Mouse (Mus musculus): ENCODE measurements around the gene Gucd1. TPM values are rescaled to one million over a fixed set of nuclear protein-coding genes. Genes with fewer than 3 reads are reported as not detected.
A peak's percentile ranks its signal among the peaks of the same experiment; 100 is the strongest.

The Gucd1 gene
- polyA plus RNA-seq, 1 experiment from 2014 or later = 24.0 TPM

DNA sequence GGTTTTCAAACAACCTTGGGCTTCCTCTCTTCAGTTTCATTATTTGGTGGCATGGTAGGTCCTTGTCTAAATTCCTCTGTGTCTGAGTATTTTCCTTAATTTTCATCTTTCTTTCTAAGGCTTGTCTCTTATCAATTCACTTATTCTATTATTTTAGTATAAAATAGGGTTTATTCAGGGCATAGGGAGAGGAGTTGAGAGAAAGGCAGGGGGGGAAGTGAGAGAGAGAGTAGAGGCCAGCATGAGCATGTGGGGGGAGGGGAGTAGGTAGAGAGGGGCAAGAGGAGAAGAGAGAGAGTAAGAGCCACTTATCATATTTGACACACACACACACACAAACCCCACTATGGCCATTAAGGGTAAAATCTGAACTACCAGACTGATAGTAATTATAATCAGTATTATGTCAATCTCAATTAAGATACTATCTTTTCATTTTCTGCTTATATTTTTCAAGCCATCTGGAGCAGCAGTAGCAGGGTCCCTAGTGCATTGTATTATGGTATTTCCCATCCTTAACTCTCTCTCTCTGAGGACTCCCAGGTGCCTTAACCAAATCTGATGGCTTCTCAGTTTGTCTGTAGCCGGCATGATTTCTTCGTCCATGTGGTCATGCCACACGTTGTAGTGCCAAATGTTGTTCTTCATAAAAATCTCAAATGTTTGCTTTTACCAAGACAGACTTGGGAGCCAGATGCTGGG lies 26.4 kb downstream of the Gucd1 start:
- WGBS = 84% methylated on average over 3 of the region's 3 CpGs
- Histone ChIP-seq H3K27me3 (ENCODE audit: insufficient read depth, poor library complexity, severe bottlenecking) (no peaks in the 10 kb centered on the region), H3K4me3 (no peak overlapping the region), H3K27ac (no peak overlapping the region), H3K36me3 (no peaks in the 10 kb centered on the region), H3K9me3 (no peaks in the 10 kb centered on the region), H3K4me1 (peaks cover 4% of the 10 kb centered on the region; the same call in 1 of the 2 replicates)
- no peak for DNase-seq (ENCODE audit: low spot score)

DNA sequence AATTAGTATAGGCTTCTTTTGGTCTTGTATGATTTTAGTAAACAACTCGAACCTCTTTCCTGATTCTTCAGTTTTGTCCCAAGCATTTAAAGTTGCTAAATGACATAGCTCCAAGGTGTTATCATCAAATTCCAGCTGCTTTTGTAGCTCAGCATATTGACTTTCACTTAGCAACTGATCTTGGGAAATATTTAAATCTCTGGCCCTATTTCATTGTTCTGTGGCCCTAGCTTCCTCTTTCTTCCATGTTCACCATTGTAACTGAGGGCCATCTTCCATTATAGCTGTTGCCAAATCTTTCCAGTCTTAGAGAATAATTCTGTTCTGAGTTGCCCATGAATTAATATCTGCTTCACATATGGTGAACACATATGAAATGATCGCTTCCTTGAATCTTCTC lies 27.0 kb downstream of the Gucd1 start:
- 81% methylated on average over 2 of the region's 2 CpGs for WGBS
- no peaks in the 10 kb centered on the region for H3K9me3 ChIP-seq
- peaks cover 4% of the 10 kb centered on the region; the same call in 1 of the 2 replicates for H3K4me1 ChIP-seq
- H3K27me3 ChIP-seq (ENCODE audit: insufficient read depth, poor library complexity, severe bottlenecking) = no peaks in the 10 kb centered on the region
- H3K4me3 ChIP-seq = no peak overlapping the region
- H3K36me3 ChIP-seq = no peaks in the 10 kb centered on the region
- DNase-seq (ENCODE audit: low spot score) = no peak
- no peak overlapping the region for H3K27ac ChIP-seq

DNA sequence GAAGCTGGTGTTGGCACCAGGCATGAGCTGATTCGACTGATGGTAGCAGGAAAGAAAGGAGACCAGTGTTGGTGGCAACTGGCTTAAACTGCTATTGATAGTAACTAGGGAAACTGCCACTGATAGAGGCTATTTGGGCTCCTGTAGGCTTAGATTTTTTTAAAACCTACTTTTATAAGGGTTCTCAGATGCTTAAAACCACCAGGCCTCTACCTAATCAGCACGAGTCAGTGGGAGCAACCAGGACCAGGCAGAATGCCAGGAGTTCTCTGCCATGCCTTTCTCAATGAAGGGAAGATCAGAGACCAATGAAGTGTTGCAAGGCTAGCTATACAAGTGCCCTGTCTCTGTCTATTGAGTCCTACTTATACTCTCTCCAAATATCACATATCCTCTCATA lies 28.2 kb downstream of the Gucd1 start:
- Histone ChIP-seq H3K4me3 (no peak overlapping the region), H3K4me1 (no peaks in the 10 kb centered on the region), H3K36me3 (no peaks in the 10 kb centered on the region), H3K27me3 (ENCODE audit: insufficient read depth, poor library complexity, severe bottlenecking) (no peaks in the 10 kb centered on the region), H3K27ac (no peak overlapping the region), H3K9me3 (no peaks in the 10 kb centered on the region)
- 69% methylated on average over 2 of the region's 2 CpGs for WGBS
- no peak for DNase-seq (ENCODE audit: low spot score)

GRCm38 (mm10) chr10:75487131-75487530 lies 30.6 kb downstream of the Gucd1 start:
- Histone ChIP-seq H3K27ac (no peak overlapping the region), H3K9me3 (no peaks in the 10 kb centered on the region), H3K36me3 (no peaks in the 10 kb centered on the region), H3K27me3 (ENCODE audit: insufficient read depth, poor library complexity, severe bottlenecking) (no peaks in the 10 kb centered on the region), H3K4me1 (no peaks in the 10 kb centered on the region), H3K4me3 (no peak overlapping the region)
- WGBS = 61% methylated on average over 3 of the region's 3 CpGs
- no peak for DNase-seq (ENCODE audit: low spot score)

DNA sequence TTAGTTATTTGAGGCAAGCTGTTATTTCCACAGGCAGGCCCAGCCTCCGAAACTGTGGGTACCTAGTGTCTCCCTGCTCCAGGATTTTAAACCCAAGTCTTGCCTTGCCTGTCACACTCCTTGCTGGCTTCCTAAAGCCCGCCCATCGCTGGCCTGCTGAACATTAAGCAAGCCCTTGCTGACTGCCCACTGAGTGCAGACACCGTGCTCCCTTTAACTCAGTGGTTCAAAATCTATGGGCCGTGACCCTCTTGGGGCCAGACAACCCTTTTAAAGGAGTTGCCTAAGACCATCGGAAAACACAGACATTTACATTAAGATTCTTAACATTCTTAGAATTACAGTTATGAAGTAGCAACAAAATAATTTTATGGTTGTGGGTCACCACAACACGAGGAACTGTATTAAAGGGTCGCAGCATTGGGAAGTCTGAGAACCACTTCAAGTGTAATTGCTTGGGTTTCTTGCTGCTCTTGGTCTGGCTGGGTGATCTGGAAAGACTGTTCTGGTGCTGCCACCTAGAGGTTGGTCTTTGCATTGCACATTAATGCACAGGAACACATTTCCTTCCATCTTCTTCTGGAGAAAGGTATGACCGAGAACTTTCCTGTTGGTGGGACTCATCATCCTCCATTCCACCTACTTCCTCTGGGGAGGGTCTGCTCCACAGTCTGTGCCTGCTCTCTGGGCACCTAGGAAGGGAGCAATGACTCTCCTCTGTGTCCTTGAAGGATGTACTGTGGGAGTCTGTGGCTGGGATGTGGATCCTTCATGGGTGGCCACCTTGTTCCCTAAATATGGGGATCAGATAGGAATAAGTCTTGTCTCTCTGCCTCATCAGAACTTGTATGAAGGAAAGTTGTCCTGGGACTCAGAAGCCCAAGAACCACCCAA lies 31.4 kb downstream of the Gucd1 start:
- H3K4me1 ChIP-seq = no peaks in the 10 kb centered on the region
- WGBS = 53% methylated on average over 9 of the region's 9 CpGs
- no peak overlapping the region for H3K4me3 ChIP-seq
- no peak overlapping the region for H3K27ac ChIP-seq
- DNase-seq (ENCODE audit: low spot score) = peak; percentile 83
- H3K36me3 ChIP-seq = no peaks in the 10 kb centered on the region
- no peaks in the 10 kb centered on the region for H3K9me3 ChIP-seq
- H3K27me3 ChIP-seq (ENCODE audit: insufficient read depth, poor library complexity, severe bottlenecking) = no peaks in the 10 kb centered on the region

DNA sequence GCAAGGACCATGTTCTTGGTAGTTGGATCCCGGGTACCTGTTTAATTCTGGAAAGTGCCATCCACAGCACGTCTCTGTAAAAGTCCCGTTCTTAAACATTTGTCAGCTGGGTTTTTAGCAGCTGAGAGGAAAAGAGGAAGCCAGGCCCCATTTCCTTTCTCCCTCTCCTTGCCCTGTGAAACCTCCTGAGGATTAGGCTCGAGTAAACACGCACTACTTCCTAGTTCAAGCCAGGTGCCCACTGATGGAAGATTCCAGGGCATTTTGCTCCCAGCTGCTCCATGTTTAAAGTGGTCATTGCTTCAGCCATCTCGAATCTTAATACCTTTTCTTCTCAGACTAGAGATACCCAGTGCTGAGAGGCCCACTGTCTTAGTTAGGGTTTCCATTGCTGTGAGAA lies 33.0 kb downstream of the Gucd1 start:
- no peak overlapping the region for H3K4me3 ChIP-seq
- DNase-seq (ENCODE audit: low spot score) = no peak
- no peaks in the 10 kb centered on the region for H3K4me1 ChIP-seq
- H3K36me3 ChIP-seq = no peaks in the 10 kb centered on the region
- no peaks in the 10 kb centered on the region for H3K9me3 ChIP-seq
- H3K27ac ChIP-seq = no peak overlapping the region
- 62% methylated on average over 6 of the region's 6 CpGs for WGBS
- H3K27me3 ChIP-seq (ENCODE audit: insufficient read depth, poor library complexity, severe bottlenecking) = no peaks in the 10 kb centered on the region

DNA sequence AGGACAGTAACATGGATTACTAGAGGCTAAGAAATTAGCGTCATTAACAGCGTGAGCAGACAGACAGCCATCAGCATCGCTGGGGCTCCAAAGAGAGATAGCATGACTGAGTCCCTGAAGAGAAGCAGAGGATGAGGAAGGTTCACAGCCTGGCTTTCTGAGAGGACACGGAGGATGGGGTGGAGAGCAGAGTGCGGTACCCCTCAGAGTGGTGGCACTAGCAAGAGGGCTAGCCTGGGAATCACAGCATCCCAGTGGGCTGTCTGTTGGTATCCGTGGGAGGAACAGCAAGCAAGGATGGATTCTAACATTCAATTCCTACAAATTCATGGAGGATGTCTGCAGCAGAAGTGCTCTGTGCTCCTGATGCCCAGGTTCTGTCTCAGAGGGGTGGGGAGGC lies 33.7 kb downstream of the Gucd1 start:
- Histone ChIP-seq H3K4me3 (no peak overlapping the region), H3K4me1 (no peaks in the 10 kb centered on the region), H3K9me3 (no peaks in the 10 kb centered on the region), H3K36me3 (no peaks in the 10 kb centered on the region), H3K27me3 (ENCODE audit: insufficient read depth, poor library complexity, severe bottlenecking) (no peaks in the 10 kb centered on the region), H3K27ac (no peak overlapping the region)
- DNase-seq (ENCODE audit: low spot score) = peak; percentile 68
- 80% methylated on average over 6 of the region's 6 CpGs for WGBS

- Histone ChIP-seq H3K4me3 (no peak overlapping the region), H3K4me1 (no peaks in the 10 kb centered on the region), H3K27me3 (ENCODE audit: insufficient read depth, poor library complexity, severe bottlenecking) (no peaks in the 10 kb centered on the region), H3K36me3 (no peaks in the 10 kb centered on the region), H3K27ac (no peak overlapping the region), H3K9me3 (no peaks in the 10 kb centered on the region)
- WGBS = 83% methylated on average over 11 of the region's 11 CpGs
- peak; percentile 48 for DNase-seq (ENCODE audit: low spot score)
Observed at GRCm38 (mm10) chr10:75482919-75483483, 34.8 kb downstream of the Gucd1 start.

- no peak overlapping the region for H3K27ac ChIP-seq
- 86% methylated on average over 5 of the region's 5 CpGs for WGBS
Observed at GRCm38 (mm10) chr10:75482271-75482670, 35.5 kb downstream of the Gucd1 start.

GRCm38 (mm10) chr10:75481703-75482102 lies 36.1 kb downstream of the Gucd1 start:
- no peak overlapping the region for H3K4me3 ChIP-seq
- no peak for DNase-seq (ENCODE audit: low spot score)
- WGBS = 58% methylated on average over 4 of the region's 4 CpGs
- H3K27ac ChIP-seq = no peak overlapping the region
- H3K27me3 ChIP-seq (ENCODE audit: insufficient read depth, poor library complexity, severe bottlenecking) = no peaks in the 10 kb centered on the region
- no peaks in the 10 kb centered on the region for H3K9me3 ChIP-seq
- no peaks in the 10 kb centered on the region for H3K4me1 ChIP-seq
- H3K36me3 ChIP-seq = no peaks in the 10 kb centered on the region

More at GRCm38 (mm10) chr10:75482271-75482670, 35.5 kb downstream of the Gucd1 start:
- Histone ChIP-seq H3K36me3 (no peaks in the 10 kb centered on the region), H3K9me3 (no peaks in the 10 kb centered on the region), H3K27me3 (ENCODE audit: insufficient read depth, poor library complexity, severe bottlenecking) (no peaks in the 10 kb centered on the region), H3K4me1 (no peaks in the 10 kb centered on the region), H3K4me3 (no peak overlapping the region)
- DNase-seq (ENCODE audit: low spot score) = peak; percentile 61

GRCm38 (mm10) chr10:75479955-75480354 lies 37.8 kb downstream of the Gucd1 start:
- no peaks in the 10 kb centered on the region for H3K9me3 ChIP-seq
- WGBS = 81% methylated on average over 2 of the region's 2 CpGs

DNA sequence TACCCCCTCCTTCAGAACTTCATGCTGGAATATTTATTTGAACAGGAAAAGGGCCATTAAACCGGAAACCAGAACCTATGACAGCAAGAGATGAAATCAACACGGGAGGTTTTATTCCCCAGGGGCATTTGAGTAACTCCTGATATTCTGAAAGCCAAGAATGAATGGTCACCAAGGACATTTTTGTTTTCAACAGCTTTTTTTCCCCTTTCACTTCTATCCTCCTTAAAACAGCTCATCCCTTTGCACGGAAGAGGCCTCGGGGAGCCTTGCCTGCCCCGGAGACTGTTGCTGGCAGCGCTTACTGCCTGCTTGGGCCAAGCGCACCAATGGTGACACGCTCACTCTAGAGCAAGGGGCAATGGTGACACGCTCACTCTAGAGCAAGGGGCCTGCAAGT lies 40.7 kb downstream of the Gucd1 start:
- WGBS = 85% methylated on average over 9 of the region's 9 CpGs
- no peaks in the 10 kb centered on the region for H3K36me3 ChIP-seq
- no peak for DNase-seq (ENCODE audit: low spot score)
- no peak overlapping the region for H3K4me3 ChIP-seq
- peaks cover 8% of the 10 kb centered on the region; the same call in 1 of the 2 replicates for H3K4me1 ChIP-seq
- H3K27ac ChIP-seq = no peak overlapping the region
- H3K9me3 ChIP-seq = no peaks in the 10 kb centered on the region
- no peaks in the 10 kb centered on the region for H3K27me3 ChIP-seq (ENCODE audit: insufficient read depth, poor library complexity, severe bottlenecking)

More at GRCm38 (mm10) chr10:75479955-75480354, 37.8 kb downstream of the Gucd1 start:
- Histone ChIP-seq H3K27me3 (ENCODE audit: insufficient read depth, poor library complexity, severe bottlenecking) (no peaks in the 10 kb centered on the region), H3K27ac (no peak overlapping the region), H3K4me3 (no peak overlapping the region), H3K4me1 (peaks cover 1% of the 10 kb centered on the region; the same call in 1 of the 2 replicates), H3K36me3 (no peaks in the 10 kb centered on the region)
- no peak for DNase-seq (ENCODE audit: low spot score)
